Mouse (Mus musculus) liver, adult 2 months (tissue): ENCODE data around the gene Enthd1.

Source experiments
- CTCF ChIP-seq: fragments of 200-500 bp; IDR thresholded peaks from 2 replicates; pipeline ENCODE4 v1.5.1; 2011; ENCODE audit warnings: low read depth, low read length, control low read depth
- POLR2A ChIP-seq: fragments of 200-500 bp; IDR thresholded peaks from 2 replicates; pipeline ENCODE4 v1.6.1; 2011; ENCODE audit warnings: low read length, control low read depth; ENCODE audit not compliant: insufficient read depth; ENCODE audit errors: extremely low read depth

DNA sequence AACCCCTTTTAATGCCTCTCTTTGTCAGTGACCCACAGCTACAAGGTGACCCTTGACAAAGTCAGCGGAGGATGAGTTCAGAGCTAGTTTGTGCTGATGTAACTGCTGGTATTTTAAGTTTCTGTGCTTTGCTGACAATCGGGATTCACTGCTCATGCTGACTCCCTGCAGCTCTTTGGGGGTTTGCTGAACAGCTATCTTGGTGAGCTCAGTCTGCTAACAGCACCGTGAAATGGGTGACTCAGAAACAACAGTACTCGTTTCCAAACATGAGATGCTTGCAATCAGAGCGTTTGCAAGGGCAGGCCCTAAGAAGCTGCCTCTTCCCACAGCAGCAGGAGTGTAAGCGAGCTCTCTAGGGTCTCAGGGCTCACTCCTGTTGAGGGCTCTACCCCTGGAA, 31.7 kb downstream of the Enthd1 start:
- TF ChIP-seq CTCF (no peak), POLR2A (no peak)
